Mouse (Mus musculus) heart, embryonic 14.5 days (tissue): ENCODE data around the gene Mcf2l. TPM values are rescaled to one million over a fixed set of nuclear protein-coding genes. Genes with fewer than 3 reads are reported as not detected.
A peak's percentile ranks its signal among the peaks of the same experiment; 100 is the strongest.

ENCODE experiments used
- ATAC-seq: fragments of 200-750 bp; cut with Nextera tagmentation; 2 replicates; pipeline ENCODE4 v1.8.0; 2017; ENCODE audit warnings: low read depth, moderate TSS enrichment; ENCODE audit not compliant: insufficient number of reproducible peaks, insufficient read depth, low FRiP score
- H3K27ac ChIP-seq, 2 experiments: fragments of 200-500 bp in 1 of 2; fragments of 300-500 bp in 1 of 2; sonication (generic) in 1 of 2; replicated peaks in 1 of 2; 2 replicates each; pipeline ENCODE4 v1.5.1; 2012 to 2014; ENCODE audit warnings: low read depth in 2 of 2, low read length in 2 of 2, control low read depth in 1 of 2, mild to moderate bottlenecking in 1 of 2, mixed read lengths in 1 of 2; ENCODE audit not compliant: control insufficient read depth in 1 of 2, insufficient read depth in 1 of 2
- H3K27me3 ChIP-seq: fragments of 300-500 bp; sonication (generic); 2 replicates; pipeline ENCODE4 v1.6.1; 2014; ENCODE audit warnings: mild to moderate bottlenecking, low read length, control low read depth; ENCODE audit not compliant: control insufficient read depth, insufficient read depth
- H3K36me3 ChIP-seq: fragments of 300-500 bp; sonication (generic); 2 replicates; pipeline ENCODE4 v1.6.1; 2014; ENCODE audit warnings: mild to moderate bottlenecking, control low read depth, low read length, mixed read lengths; ENCODE audit not compliant: control insufficient read depth, insufficient read depth
- H3K4me1 ChIP-seq, 2 experiments: fragments of 200-500 bp in 1 of 2; fragments of 300-500 bp in 1 of 2; sonication (generic) in 1 of 2; 2 replicates each; pipeline ENCODE4 v1.6.1; 2012 to 2014; ENCODE audit warnings: low read length in 2 of 2, control low read depth in 1 of 2, mixed read lengths in 1 of 2; ENCODE audit not compliant: control insufficient read depth in 2 of 2, insufficient read depth in 2 of 2
- H3K4me2 ChIP-seq: fragments of 300-500 bp; sonication (generic); 2 replicates; pipeline ENCODE4 v1.6.1; 2014; ENCODE audit warnings: mild to moderate bottlenecking, low read length
- H3K4me3 ChIP-seq, 2 experiments: fragments of 200-500 bp in 1 of 2; fragments of 300-500 bp in 1 of 2; sonication (generic) in 1 of 2; 2 replicates each; pipeline ENCODE4 v1.5.1; 2012 to 2014; ENCODE audit warnings: low read length in 2 of 2, mild to moderate bottlenecking in 2 of 2, control low read depth in 1 of 2, low read depth in 1 of 2, moderate library complexity in 1 of 2; ENCODE audit not compliant: control insufficient read depth in 1 of 2, insufficient read depth in 1 of 2
- H3K9ac ChIP-seq: fragments of 300-500 bp; sonication (generic); 2 replicates; pipeline ENCODE4 v1.6.1; 2014; ENCODE audit warnings: mild to moderate bottlenecking, low read length
- H3K9me3 ChIP-seq: fragments of 300-500 bp; sonication (generic); 2 replicates; pipeline ENCODE4 v1.6.1; 2016; ENCODE audit warnings: low read length, control low read depth; ENCODE audit not compliant: control insufficient read depth
- WGBS: fragments of 180-500 bp; shearing (Covaris S2); extraction: QIAGEN DNeasy Blood & Tissue Kit; methylation state at CpG from one replicate; pipeline ENCODE4 v1.1.7; 2014; 5-methylcytosine and 5-hydroxymethylcytosine counted together
- polyA plus RNA-seq: library from polyadenylated mRNA; unstranded; fragments of >200 nt; fragmentation: Nextera tagmentation; extraction: Ambion mirVana; gene quantifications from 2 replicates; pipeline ENCODE4 v1.2.1, GENCODE M21; 2014

Mcf2l gene
- polyA plus RNA-seq, 1 experiment from 2014 or later, result 13.4 TPM

GRCm38 (mm10) chr8:12874194-12874791 lies 687 bp downstream of the Mcf2l start:
- no peak overlapping the region for H3K27ac ChIP-seq
- no peak; the same call in 1 of the 2 replicates for ATAC-seq
- peaks cover 10 to 11% of the 10 kb centered on the region in 2 experiments for H3K4me1 ChIP-seq
- H3K9ac ChIP-seq, result peak overlapping the region; percentile 71
- H3K9me3 ChIP-seq, result no peaks in the 10 kb centered on the region
- no peaks in the 10 kb centered on the region for H3K36me3 ChIP-seq
- WGBS, result 33% methylated on average over 8 of the region's 8 CpGs
- H3K4me2 ChIP-seq, result peak overlapping the region; percentile 83
- peaks cover 21% of the 10 kb centered on the region for H3K27me3 ChIP-seq
- peak overlapping the region; percentile 60 to 71 for H3K4me3 ChIP-seq

DNA sequence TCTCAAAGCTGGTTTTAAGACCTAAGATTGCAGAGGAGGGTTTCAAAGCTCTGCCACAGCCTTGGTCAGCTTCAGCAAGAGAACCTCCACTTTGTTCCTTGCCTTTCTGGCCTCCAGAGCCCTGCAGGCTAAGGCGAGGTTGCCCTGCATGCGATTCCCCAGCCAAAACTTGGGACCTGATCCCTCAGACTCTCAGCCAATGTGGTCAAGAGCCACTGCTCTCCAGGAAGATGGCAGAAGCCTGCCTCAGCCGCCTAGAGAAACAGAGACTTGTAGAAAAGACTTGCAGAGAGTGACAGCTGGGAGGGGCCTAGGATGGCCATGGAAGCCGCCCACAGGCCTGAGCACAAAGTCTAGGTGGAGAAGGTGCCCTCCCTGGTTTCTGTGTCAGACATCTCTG lies 1.4 kb downstream of the Mcf2l start:
- Histone ChIP-seq H3K9me3 (no peaks in the 10 kb centered on the region), H3K27ac (no peak overlapping the region), H3K4me3 (no peak overlapping the region), H3K4me1 (peaks cover 11% of the 10 kb centered on the region in 2 experiments), H3K36me3 (no peaks in the 10 kb centered on the region), H3K4me2 (no peak overlapping the region), H3K9ac (no peak overlapping the region), H3K27me3 (peaks cover 21% of the 10 kb centered on the region)
- 82% methylated on average over 4 of the region's 4 CpGs for WGBS
- no peak for ATAC-seq

DNA sequence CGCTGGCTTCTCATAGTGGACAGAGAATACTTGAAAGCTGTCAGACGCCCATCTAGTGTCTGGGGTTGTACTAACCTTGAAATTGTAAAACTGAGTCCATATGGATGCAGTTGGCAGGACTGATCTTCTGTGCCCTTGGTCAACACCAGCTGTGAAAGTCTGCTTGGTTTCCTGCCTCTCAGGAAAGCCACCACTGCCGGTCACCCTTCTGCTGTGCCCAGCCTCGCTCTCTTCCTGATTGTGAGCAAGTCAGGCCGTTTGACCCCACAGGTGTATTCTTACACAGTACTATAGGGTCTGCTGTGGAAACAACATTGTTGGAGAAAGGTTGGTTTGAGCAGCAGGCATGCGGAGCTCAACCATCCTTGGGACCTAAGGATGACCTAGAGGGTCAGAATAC lies 3.5 kb downstream of the Mcf2l start:
- H3K4me1 ChIP-seq, result peaks cover 7 to 11% of the 10 kb centered on the region in 2 experiments

GRCm38 (mm10) chr8:12880163-12880562 lies 6.6 kb downstream of the Mcf2l start:
- no peaks in the 10 kb centered on the region for H3K36me3 ChIP-seq
- no peak for ATAC-seq
- H3K27me3 ChIP-seq, result peaks cover 7% of the 10 kb centered on the region; the same call in 1 of the 2 replicates
- 92% methylated on average over 6 of the region's 6 CpGs for WGBS
- no peak overlapping the region for H3K27ac ChIP-seq
- no peak overlapping the region for H3K9ac ChIP-seq
- peaks cover 15 to 21% of the 10 kb centered on the region in 2 experiments for H3K4me1 ChIP-seq
- H3K4me3 ChIP-seq, result no peak overlapping the region
- no peaks in the 10 kb centered on the region for H3K9me3 ChIP-seq
- no peak overlapping the region for H3K4me2 ChIP-seq

More for the DNA sequence above, 3.5 kb downstream of the Mcf2l start:
- Histone ChIP-seq H3K4me2 (no peak overlapping the region), H3K27ac (no peak overlapping the region), H3K9me3 (no peaks in the 10 kb centered on the region), H3K4me3 (no peak overlapping the region), H3K36me3 (no peaks in the 10 kb centered on the region), H3K27me3 (peaks cover 15% of the 10 kb centered on the region), H3K9ac (no peak overlapping the region)
- ATAC-seq, result no peak
- 78% methylated on average over 6 of the region's 6 CpGs for WGBS

DNA sequence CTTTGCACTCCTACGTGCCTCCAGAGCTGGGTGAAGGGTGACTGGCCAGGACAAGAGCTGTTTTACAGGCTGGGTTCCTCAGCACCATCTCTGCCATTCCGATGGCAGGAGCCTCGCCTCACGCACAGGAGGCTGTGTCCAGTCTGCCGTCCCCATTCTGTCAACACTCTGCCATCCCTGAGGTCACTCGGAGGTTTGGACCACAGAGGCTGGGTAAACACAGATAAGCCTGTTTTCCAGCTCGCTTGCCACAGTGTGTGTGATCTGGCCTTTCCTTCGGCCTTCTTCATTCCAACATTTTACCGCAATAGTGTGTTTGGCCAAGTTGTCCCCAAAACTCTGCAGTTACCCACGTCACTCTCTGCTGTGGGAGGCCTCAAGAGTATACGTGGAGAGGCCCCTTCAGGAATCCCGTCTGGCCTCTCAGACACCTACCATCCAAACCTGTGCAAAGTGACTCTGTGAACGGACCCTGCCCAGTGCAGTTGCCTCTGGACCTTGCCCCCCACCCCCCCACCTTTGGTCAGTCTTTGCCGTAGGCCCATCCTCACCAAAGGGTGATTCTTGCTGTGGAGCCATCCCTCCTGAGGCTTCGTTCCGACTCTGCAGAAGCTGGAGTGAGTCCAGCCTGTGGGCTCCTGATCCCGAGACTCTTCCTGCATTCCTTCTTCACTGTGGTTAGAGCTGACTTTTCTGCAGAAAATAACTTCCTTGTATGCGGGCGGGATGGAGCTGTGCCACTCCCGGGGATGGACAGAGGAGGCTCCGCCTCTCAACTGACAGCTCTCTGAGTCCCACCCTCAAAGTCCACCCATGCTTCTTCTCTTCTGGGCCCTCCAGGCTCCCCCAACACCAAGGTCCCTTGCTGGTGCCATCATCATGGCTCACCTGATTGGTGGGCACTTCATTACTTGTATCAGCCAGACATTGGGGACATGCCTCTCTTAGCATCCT lies 9.7 kb downstream of the Mcf2l start:
- H3K4me2 ChIP-seq, result peak overlapping the region; percentile 9; the same call in 1 of the 2 replicates
- 0 out of 2 replicates have a peak overlapping the region, but pooled peaks have one; percentile 17 for H3K9ac ChIP-seq
- H3K27ac ChIP-seq, result no peak overlapping the region
- H3K9me3 ChIP-seq, result no peaks in the 10 kb centered on the region
- H3K27me3 ChIP-seq, result no peaks in the 10 kb centered on the region
- ATAC-seq, result peak; percentile 35
- 32% methylated on average over 21 of the region's 21 CpGs for WGBS
- no peak overlapping the region for H3K4me3 ChIP-seq
- peaks cover 15 to 21% of the 10 kb centered on the region in 2 experiments for H3K4me1 ChIP-seq
- H3K36me3 ChIP-seq, result no peaks in the 10 kb centered on the region

DNA sequence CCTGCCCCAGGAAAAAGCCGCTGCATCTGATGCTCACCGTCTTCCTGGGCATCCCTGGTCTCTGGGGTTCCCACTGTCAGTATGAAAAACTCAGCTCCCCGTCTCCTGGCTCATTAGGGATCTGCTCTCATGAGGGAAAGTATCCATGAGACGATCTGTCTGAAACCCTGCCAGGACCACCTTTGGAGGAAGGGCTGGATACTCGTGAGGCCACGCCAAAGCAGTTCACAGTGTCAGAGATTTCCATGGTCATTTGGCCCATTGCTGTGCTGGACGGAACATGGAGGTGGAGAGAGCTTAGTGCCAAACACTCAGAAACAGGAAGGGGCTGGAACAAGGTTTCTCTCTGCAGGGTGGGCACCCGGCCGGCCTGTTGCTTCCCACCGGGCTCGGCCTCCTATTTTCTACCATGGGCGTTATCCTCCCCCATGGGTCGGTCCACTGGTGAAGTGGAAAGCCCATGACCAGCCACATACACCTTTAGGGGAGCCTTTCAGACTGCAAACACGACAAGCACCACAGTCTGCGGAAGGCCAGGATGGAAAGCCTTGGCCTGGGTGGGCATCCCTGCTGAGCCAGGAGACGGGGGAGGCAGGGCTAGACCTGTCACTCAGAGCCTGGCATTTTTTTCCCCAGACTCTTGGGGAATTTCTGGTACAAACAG lies 14.3 kb downstream of the Mcf2l start:
- Histone ChIP-seq H3K4me2 (no peak overlapping the region), H3K4me3 (no peak overlapping the region), H3K4me1 (peaks cover 5 to 10% of the 10 kb centered on the region in 2 experiments), H3K9me3 (no peaks in the 10 kb centered on the region), H3K27me3 (no peaks in the 10 kb centered on the region), H3K27ac (no peak overlapping the region), H3K36me3 (no peaks in the 10 kb centered on the region), H3K9ac (no peak overlapping the region)
- 83% methylated on average over 16 of the region's 16 CpGs for WGBS
- no peak for ATAC-seq

DNA sequence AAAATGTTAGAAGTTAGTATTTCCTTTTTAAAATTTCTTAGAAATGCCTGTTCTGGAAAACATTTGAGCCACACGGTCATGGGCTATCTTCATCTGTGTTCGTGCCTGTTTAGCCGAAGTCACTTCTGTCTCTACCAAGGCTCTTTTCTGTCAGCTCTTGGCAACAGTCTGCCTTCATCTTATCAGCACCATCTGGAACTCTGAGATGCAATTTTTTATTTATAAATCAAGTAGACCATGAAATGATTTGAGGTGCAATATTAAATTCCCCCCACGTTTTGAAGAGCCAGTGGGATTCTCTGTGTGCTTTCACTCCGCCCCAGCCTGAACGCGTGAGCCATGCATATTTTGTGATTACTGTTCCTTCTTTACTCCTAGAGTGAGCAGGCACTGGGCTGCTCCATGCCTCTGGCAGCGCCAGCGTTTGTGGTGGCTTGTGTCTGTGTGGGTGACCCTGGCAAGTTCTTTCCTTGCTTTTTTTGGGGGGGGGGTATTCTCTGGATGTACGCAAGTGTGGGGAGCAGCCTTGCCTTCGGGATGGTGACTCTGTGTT lies 15.5 kb downstream of the Mcf2l start:
- Histone ChIP-seq H3K27me3 (no peaks in the 10 kb centered on the region), H3K9me3 (no peaks in the 10 kb centered on the region), H3K27ac (no peak overlapping the region), H3K4me1 (peaks cover 0 to 2% of the 10 kb centered on the region in 2 experiments; a peak in 1 of 4 replicates), H3K9ac (no peak overlapping the region), H3K36me3 (no peaks in the 10 kb centered on the region), H3K4me3 (no peak overlapping the region), H3K4me2 (no peak overlapping the region)
- no peak for ATAC-seq
- 79% methylated on average over 11 of the region's 11 CpGs for WGBS
